24 mouse cellular contexts compared by ENCODE assay signal in genomic region chr4:53525503-53525902, GRCm38 (mm10).
DNase-seq lines count a peak whose midpoint lies in the region; ATAC-seq and TF ChIP-seq lines count a peak whose summit lies in the region.
"Had no signal": no experiment of that assay in that cellular context is flagged by ENCODE, and none has a peak within 500 bp of the region (broad histone marks: within the 10 kb centered on the region; RNA-seq: fewer than 3 reads in every experiment).

No protein-coding gene starts in this region.

- no peak for TF ChIP-seq CTCF in C2C12 (IDR thresholded peaks at IDR 0.05; ENCODE audit: control insufficient read depth, insufficient read depth, insufficient read length)
- TF ChIP-seq CTCF in MEL (IDR thresholded peaks at IDR 0.05 in 2 of 3, conservative IDR thresholded peaks at IDR 0.05 in 1 of 3; ENCODE audit: control insufficient read depth in 1 of 3, insufficient read depth in 1 of 3, low read depth in 2 of 3, low read length in 3 of 3, poor library complexity in 1 of 3, severe bottlenecking in 1 of 3), result no peak

- no peaks in the 10 kb centered on the region for H3K27me3 ChIP-seq in C2C12 (ENCODE audit: control insufficient read depth, insufficient read depth, insufficient read length)
- H3K27me3 ChIP-seq in MEL (ENCODE audit: control insufficient read depth in 1 of 2, insufficient read depth in 2 of 2, low read length in 2 of 2), result no peaks in the 10 kb centered on the region
- H3K27me3 ChIP-seq in myocyte (ENCODE audit: control insufficient read depth, insufficient read depth, insufficient read length), result no peaks in the 10 kb centered on the region
- no peaks in the 10 kb centered on the region for H3K27me3 ChIP-seq in midbrain, embryonic 16.5 days (ENCODE audit: control insufficient read depth, insufficient read depth, low read depth, low read length)
- H3K27me3 ChIP-seq: CH12.LX; embryonic facial prominence, embryonic 13.5 days; intestine, embryonic 15.5 days; limb, embryonic 12.5 days; liver, embryonic 15.5 days; neural tube, embryonic 13.5 days; Patski had no signal

- H3ac ChIP-seq in C2C12 (ENCODE audit: control insufficient read depth, insufficient read length, low read depth) (no peak overlapping the region), myocyte (ENCODE audit: control insufficient read depth, insufficient read length) (no peak overlapping the region)

- DNase-seq in frontal cortex, postnatal 14 days (ENCODE audit: low spot score in 2 of 2), result no peak
- peak; percentile 26 for DNase-seq in MEL (ENCODE audit: low read depth, low spot score)
- DNase-seq: adrenal gland, postnatal 14 days; B cell, adult 2 months; gastrocnemius, postnatal 14 days; kidney, adult 2 months; kidney, postnatal 4 days; lung, embryonic 14.5 days; lung, postnatal 14 days had no signal

- 88% methylated on average over 6 of the region's 6 CpGs for WGBS in midbrain, embryonic 16.5 days

- H3K79me2 ChIP-seq in C2C12 (ENCODE audit: control insufficient read depth, insufficient read depth) (peaks cover 5% of the 10 kb centered on the region), MEL (ENCODE audit: control insufficient read depth, insufficient read depth, low read length, poor library complexity) (no peaks in the 10 kb centered on the region), myocyte (ENCODE audit: control insufficient read depth, insufficient read depth) (no peaks in the 10 kb centered on the region)

- no peak overlapping the region for H3K9ac ChIP-seq in MEL (ENCODE audit: control insufficient read depth, low read depth, low read length, poor library complexity, severe bottlenecking)
- no peak overlapping the region for H3K9ac ChIP-seq in midbrain, embryonic 16.5 days (ENCODE audit: low read depth, low read length)
- H3K9ac ChIP-seq: embryonic facial prominence, embryonic 13.5 days; intestine, embryonic 15.5 days; limb, embryonic 12.5 days; liver, embryonic 15.5 days; lung, embryonic 14.5 days; neural tube, embryonic 13.5 days had no signal

- H3K36me3 ChIP-seq in C2C12 (ENCODE audit: control insufficient read depth, insufficient read depth) (peaks cover 15% of the 10 kb centered on the region), MEL (ENCODE audit: control insufficient read depth in 1 of 2, insufficient read depth in 2 of 2, low read length in 2 of 2) (peaks cover 0 to 4% of the 10 kb centered on the region in 2 experiments; a peak in 1 of 4 replicates), myocyte (ENCODE audit: control insufficient read depth, insufficient read depth) (no peaks in the 10 kb centered on the region)
- H3K36me3 ChIP-seq in midbrain, embryonic 16.5 days (ENCODE audit: control insufficient read depth, insufficient read depth, low read length), result no peaks in the 10 kb centered on the region
- H3K36me3 ChIP-seq: forebrain, embryonic 10.5 days; intestine, embryonic 15.5 days; limb, embryonic 12.5 days; liver, embryonic 15.5 days; neural tube, embryonic 13.5 days had no signal

- peak; percentile 50; the same call in 1 of the 2 replicates for ATAC-seq in frontal cortex, adult (ENCODE audit: low TSS enrichment)
- no peak for ATAC-seq in midbrain, embryonic 16.5 days
- ATAC-seq: forebrain, embryonic 16.5 days; hindbrain, postnatal 0 days; intestine, embryonic 15.5 days; Patski had no signal

- no peak overlapping the region for H3K4me3 ChIP-seq in C2C12 (ENCODE audit: insufficient read depth, poor library complexity, severe bottlenecking)
- no peak overlapping the region for H3K4me3 ChIP-seq in MEL (ENCODE audit: control insufficient read depth in 1 of 2, insufficient read depth in 1 of 2, low read depth in 2 of 2, low read length in 2 of 2)
- no peak overlapping the region for H3K4me3 ChIP-seq in myocyte
- H3K4me3 ChIP-seq in midbrain, embryonic 16.5 days (ENCODE audit: low read depth, low read length), result no peak overlapping the region
- H3K4me3 ChIP-seq: embryonic facial prominence, embryonic 13.5 days; forebrain, embryonic 10.5 days; intestine, embryonic 15.5 days; limb, embryonic 12.5 days; liver, embryonic 15.5 days; neural tube, embryonic 13.5 days had no signal

- no peaks in the 10 kb centered on the region for H3K79me3 ChIP-seq in C2C12 (ENCODE audit: low read depth)

- TF ChIP-seq EP300 in MEL (IDR thresholded peaks at IDR 0.05; ENCODE audit: low read depth in 1 of 2, low read length in 2 of 2), result no peak

- TF ChIP-seq RAD21 in MEL (IDR thresholded peaks at IDR 0.05; ENCODE audit: low read depth, low read length), result no peak

- no peaks in the 10 kb centered on the region for H3K9me3 ChIP-seq in MEL (replicated peaks; ENCODE audit: insufficient read depth, low read length)
- H3K9me3 ChIP-seq in midbrain, embryonic 16.5 days (replicated peaks; ENCODE audit: control insufficient read depth, low read length, poor library complexity, severe bottlenecking), result no peaks in the 10 kb centered on the region
- H3K9me3 ChIP-seq: embryonic facial prominence, embryonic 13.5 days; forebrain, embryonic 10.5 days; intestine, embryonic 15.5 days; limb, embryonic 12.5 days; liver, embryonic 15.5 days; neural tube, embryonic 13.5 days had no signal

- peak overlapping the region; percentile 33 for H3K4me2 ChIP-seq in myocyte (ENCODE audit: low read depth)
- no peak overlapping the region for H3K4me2 ChIP-seq in midbrain, embryonic 16.5 days (ENCODE audit: low read length)
- H3K4me2 ChIP-seq: embryonic facial prominence, embryonic 13.5 days; intestine, embryonic 15.5 days; limb, embryonic 12.5 days; liver, embryonic 15.5 days; lung, embryonic 14.5 days; midbrain, embryonic 11.5 days; neural tube, embryonic 13.5 days had no signal

- no peak overlapping the region for H3K27ac ChIP-seq in MEL (ENCODE audit: control insufficient read depth, low read depth, low read length)
- H3K27ac ChIP-seq in midbrain, embryonic 16.5 days (ENCODE audit: low read length), result no peak overlapping the region
- H3K27ac ChIP-seq: embryonic facial prominence, embryonic 13.5 days; forebrain, embryonic 10.5 days; hindbrain, postnatal 0 days; intestine, embryonic 15.5 days; limb, embryonic 12.5 days; liver, embryonic 15.5 days; neural tube, embryonic 13.5 days had no signal

- peaks cover 3 to 8% of the 10 kb centered on the region in 2 experiments; a peak in 2 of 4 replicates for H3K4me1 ChIP-seq in MEL (ENCODE audit: control insufficient read depth in 1 of 2, insufficient read depth in 2 of 2, low read length in 2 of 2)
- 0 out of 2 replicates have a peak, but pooled peaks cover 3% of the 10 kb centered on the region for H3K4me1 ChIP-seq in midbrain, embryonic 16.5 days (ENCODE audit: control insufficient read depth, insufficient read depth, low read length)
- H3K4me1 ChIP-seq: intestine, embryonic 15.5 days; limb, embryonic 12.5 days; liver, embryonic 15.5 days had no signal

- TF ChIP-seq POLR2A in MEL (IDR thresholded peaks at IDR 0.05; ENCODE audit: control insufficient read depth in 1 of 2, insufficient read depth in 1 of 2, low read depth in 1 of 2, low read length in 2 of 2, poor library complexity in 1 of 2) (no peak), myocyte (IDR thresholded peaks at IDR 0.05; ENCODE audit: insufficient read length, low read depth) (no peak)

TF ChIP-seq in C2C12, 6 proteins besides CTCF, POLR2A, EP300 and RAD21:
- peak; percentile 44 for TF ChIP-seq FOSL1 (IDR thresholded peaks at IDR 0.05; ENCODE audit: insufficient read depth, low read length, poor library complexity, severe bottlenecking)
- TF ChIP-seq USF1 (IDR thresholded peaks at IDR 0.05; ENCODE audit: low read depth), result no peak
- no peak for TF ChIP-seq MYOG (IDR thresholded peaks at IDR 0.05; ENCODE audit: control insufficient read depth, extremely low read depth, insufficient read length)
- no peak for TF ChIP-seq MAX (IDR thresholded peaks at IDR 0.05)
- no peak for TF ChIP-seq MYOD1 (IDR thresholded peaks at IDR 0.05; ENCODE audit: control insufficient read depth, insufficient read length, low read depth)

TF ChIP-seq in MEL, 35 proteins besides CTCF, POLR2A, EP300 and RAD21:
- no peak for TF ChIP-seq POLR2AphosphoS2 (IDR thresholded peaks at IDR 0.05; ENCODE audit: low read length)
- TF ChIP-seq CHD2 (IDR thresholded peaks at IDR 0.05; ENCODE audit: low read length), result no peak
- no peak for TF ChIP-seq HCFC1 (IDR thresholded peaks at IDR 0.05; ENCODE audit: low read depth, low read length)
- TF ChIP-seq MAFK (IDR thresholded peaks at IDR 0.05; ENCODE audit: borderline replicate concordance, low read depth, low read length), result no peak
- no peak for TF ChIP-seq UBTF (IDR thresholded peaks at IDR 0.05; ENCODE audit: borderline replicate concordance, insufficient read depth, low read depth, low read length)
- no peak for TF ChIP-seq BHLHE40 (IDR thresholded peaks at IDR 0.05; ENCODE audit: borderline replicate concordance, low read depth, low read length)
- no peak for TF ChIP-seq TCF12 (IDR thresholded peaks at IDR 0.05; ENCODE audit: low read depth, low read length)
- no peak for TF ChIP-seq TAL1 (IDR thresholded peaks at IDR 0.05; ENCODE audit: low read length)
- TF ChIP-seq MAX (IDR thresholded peaks at IDR 0.05; ENCODE audit: low read length), result no peak
- TF ChIP-seq USF2 (IDR thresholded peaks at IDR 0.05; ENCODE audit: borderline replicate concordance in 1 of 2, insufficient read depth in 1 of 2, low read depth in 1 of 2, low read length in 2 of 2), result no peak
- no peak for TF ChIP-seq MYB (IDR thresholded peaks at IDR 0.05; ENCODE audit: low read depth, low read length)
- TF ChIP-seq SIN3A (IDR thresholded peaks at IDR 0.05; ENCODE audit: low read length), result no peak

TF ChIP-seq in myocyte, 11 proteins besides CTCF, POLR2A, EP300 and RAD21:
- TF ChIP-seq POLR2AphosphoS2 (IDR thresholded peaks at IDR 0.05; ENCODE audit: insufficient read length, low read depth) (no peak), MYOG (IDR thresholded peaks at IDR 0.05; ENCODE audit: control insufficient read depth in 1 of 3, insufficient read depth in 1 of 3, insufficient read length in 2 of 3, low read depth in 2 of 3) (no peak), TCF12 (IDR thresholded peaks at IDR 0.05; ENCODE audit: insufficient read depth, poor library complexity, severe bottlenecking) (no peak), TCF3 (IDR thresholded peaks at IDR 0.05; ENCODE audit: insufficient read length, low read depth) (no peak)
